Mouse (Mus musculus) embryonic fibroblast, embryonic 13.5 days (primary cell): Measurements from ENCODE around the gene H2-M10.1. TPM values are rescaled to one million over a fixed set of nuclear protein-coding genes. Genes with fewer than 3 reads are reported as not detected.

ENCODE experiments used
- H3K27ac ChIP-seq: 2 replicates; pipeline ENCODE4 v1.5.1; 2012; ENCODE audit warnings: low read length, control low read depth, inconsistent platforms; ENCODE audit not compliant: insufficient read depth
- H3K4me1 ChIP-seq: 2 replicates; pipeline ENCODE4 v1.6.1; 2011; ENCODE audit warnings: low read length; ENCODE audit not compliant: control insufficient read depth, insufficient read depth
- H3K4me3 ChIP-seq: 2 replicates; pipeline ENCODE4 v1.5.1; 2011; ENCODE audit warnings: mild to moderate bottlenecking, control low read depth, low read length; ENCODE audit not compliant: insufficient read depth
- CTCF ChIP-seq: IDR thresholded peaks from 2 replicates; pipeline ENCODE4 v1.5.1; 2011; ENCODE audit warnings: mild to moderate bottlenecking, control low read depth, low read length, moderate library complexity, borderline replicate concordance; ENCODE audit not compliant: insufficient read depth
- POLR2A ChIP-seq: IDR thresholded peaks from 2 replicates; pipeline ENCODE4 v1.6.1; 2011; ENCODE audit warnings: low read depth, mild to moderate bottlenecking, control low read depth, low read length, moderate library complexity
- polyA plus RNA-seq: library from polyadenylated mRNA; stranded (reverse); fragments of >200 nt; gene quantifications from 2 replicates; pipeline ENCODE4 v1.2.4, GENCODE M21; 2011; ENCODE audit warnings: low read depth; ENCODE audit not compliant: missing spikeins, insufficient read length

H2-M10.1 gene
- polyA plus RNA-seq, 1 experiment = not detected

DNA sequence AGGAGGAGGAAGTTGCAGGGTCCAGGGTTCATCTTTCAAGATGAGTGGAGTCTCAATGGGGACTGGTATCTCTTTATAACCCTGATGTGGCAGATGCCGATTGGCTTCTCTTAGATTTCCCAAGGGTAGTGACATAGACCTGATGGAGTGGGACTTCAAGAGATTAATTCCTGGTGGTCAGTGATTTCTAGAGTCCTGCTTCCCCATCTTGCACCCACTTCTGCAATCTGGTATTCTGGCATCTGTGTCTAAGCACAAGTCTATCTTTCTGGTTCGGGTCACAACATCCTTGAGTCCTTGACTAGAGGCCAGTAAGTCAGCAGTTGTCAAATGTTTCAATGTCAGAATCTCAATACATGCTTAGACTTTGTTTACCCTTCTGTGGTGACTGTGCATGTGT lies 39.6 kb downstream of the H2-M10.1 start, which contains the start of gene H2-M10.2:
TSS of gene H2-M10.2 (minus strand) at position 101 of the 400 bp plus-strand sequence.
- Histone ChIP-seq H3K4me3 (no peak within 1 kb of the TSS), H3K4me1 (no peaks in the 10 kb centered on the region), H3K27ac (no peak within 1 kb of the TSS)
- no peak for TF ChIP-seq CTCF

DNA sequence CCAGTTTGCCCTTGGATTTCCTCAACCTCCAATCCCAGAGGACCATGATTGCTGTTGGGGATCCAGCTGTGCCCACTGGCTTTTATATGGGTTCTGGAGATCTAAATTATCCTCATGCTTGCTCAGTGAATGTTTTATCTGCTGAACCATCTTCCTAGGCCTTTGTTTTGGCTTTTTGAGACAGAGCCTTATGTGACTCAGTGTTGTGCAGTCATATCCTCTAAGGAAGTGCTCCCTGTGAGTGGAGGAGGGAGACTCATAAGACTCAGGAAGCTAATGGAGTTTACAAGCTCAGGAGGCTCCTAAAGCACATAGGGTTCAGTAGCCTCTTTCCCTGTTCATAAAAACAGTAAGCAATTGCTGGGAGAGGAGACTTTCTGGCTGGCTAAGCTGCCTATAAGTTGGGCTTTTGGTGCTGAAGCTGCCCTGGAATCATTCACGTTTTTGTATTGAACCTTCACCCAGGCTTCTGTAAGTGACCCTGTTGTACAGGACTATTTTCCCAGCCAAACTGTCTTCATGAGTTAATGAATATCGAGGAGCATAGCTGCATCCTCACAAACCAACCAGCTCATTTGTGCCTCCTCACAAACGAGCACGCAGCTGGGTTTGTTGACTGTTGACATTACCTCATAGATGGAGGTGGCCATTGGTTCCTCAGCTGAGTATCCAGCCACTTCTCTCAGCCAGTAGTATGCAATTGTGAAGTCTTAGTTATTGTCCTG lies 44.3 kb downstream of the H2-M10.1 start:
- TF ChIP-seq POLR2A = no peak
- no peak for TF ChIP-seq CTCF
- Histone ChIP-seq H3K4me3 (no peak overlapping the region), H3K27ac (no peak overlapping the region), H3K4me1 (no peaks in the 10 kb centered on the region)

DNA sequence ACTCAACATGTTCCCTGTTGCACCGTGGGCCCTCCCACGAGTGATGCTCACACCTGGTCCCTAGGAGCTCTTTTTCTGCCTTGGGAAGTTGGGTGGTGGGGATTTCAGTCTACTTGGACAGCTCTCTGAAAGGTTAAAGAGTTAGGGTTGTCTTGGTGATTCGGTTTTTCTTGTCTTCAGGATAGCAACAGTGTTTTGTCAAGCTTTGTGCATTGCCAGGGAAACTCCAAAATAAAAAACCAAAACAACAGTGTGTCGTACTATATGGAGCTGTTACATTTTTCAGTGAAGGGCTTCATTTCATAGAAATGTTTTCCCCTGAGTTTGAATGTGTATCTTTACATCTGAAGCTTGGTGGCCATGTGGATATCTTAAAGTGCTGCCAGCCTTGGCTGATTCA lies 51.2 kb downstream of the H2-M10.1 start:
- H3K4me3 ChIP-seq = no peak overlapping the region
- peaks cover 9% of the 10 kb centered on the region; the same call in 1 of the 2 replicates for H3K4me1 ChIP-seq
- no peak for TF ChIP-seq POLR2A
- no peak for TF ChIP-seq CTCF
- H3K27ac ChIP-seq = no peak overlapping the region

DNA sequence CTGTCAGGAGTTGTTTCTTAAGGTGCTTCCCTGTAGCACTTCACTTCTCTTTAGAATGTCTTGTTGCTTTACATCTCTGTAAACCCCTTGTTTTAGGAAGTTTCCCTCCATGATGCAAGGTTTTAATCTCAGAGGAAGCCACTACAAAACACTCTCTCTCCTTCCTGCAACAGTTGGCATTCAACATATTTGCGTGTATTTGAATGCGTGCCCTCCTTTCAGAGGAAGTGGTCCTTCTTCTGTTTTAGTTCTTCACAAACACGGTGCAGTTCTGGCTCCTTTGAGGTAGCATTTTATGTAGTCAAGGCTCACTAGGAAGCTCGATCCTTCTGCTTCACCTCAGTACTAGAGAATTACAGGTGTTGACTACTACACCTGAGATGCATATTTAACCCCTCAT lies 52.2 kb downstream of the H2-M10.1 start:
- H3K27ac ChIP-seq = no peak overlapping the region
- H3K4me3 ChIP-seq = peak overlapping the region; percentile 8; the same call in 1 of the 2 replicates
- no peak for TF ChIP-seq CTCF
- no peak for TF ChIP-seq POLR2A
- H3K4me1 ChIP-seq = peaks cover 10% of the 10 kb centered on the region; the same call in 1 of the 2 replicates

Other genes starting within 250 kb of the H2-M10.1 start
- gene Gm19684, start 204.5 kb downstream of the H2-M10.1 start, polyA plus RNA-seq = not detected in 2 replicates
- not detected in 2 replicates for gene Gm7030, start 196.7 kb downstream of the H2-M10.1 start, polyA plus RNA-seq
- gene Gm8909, start 157.6 kb downstream of the H2-M10.1 start, polyA plus RNA-seq = not detected in 2 replicates
- not detected in 2 replicates for gene H2-T3, start 135.9 kb downstream of the H2-M10.1 start, polyA plus RNA-seq
- gene Rpp21, start 68.1 kb downstream of the H2-M10.1 start, polyA plus RNA-seq = 19.5 and 20.3 TPM in 2 replicates
- 13.2 and 13.8 TPM in 2 replicates for gene Trim39, start 53.9 kb downstream of the H2-M10.1 start, polyA plus RNA-seq
- gene H2-M10.2, start 39.7 kb downstream of the H2-M10.1 start, polyA plus RNA-seq = not detected in 2 replicates
- not detected in 2 replicates for gene H2-M10.3, start 42.3 kb upstream of the H2-M10.1 start, polyA plus RNA-seq
- gene H2-M10.4, start 136.2 kb upstream of the H2-M10.1 start, polyA plus RNA-seq = not detected in 2 replicates
- not detected in 2 replicates for gene H2-M11, start 220.9 kb upstream of the H2-M10.1 start, polyA plus RNA-seq